Mouse (Mus musculus): ENCODE data around the gene Rab3a. TPM values are rescaled to one million over a fixed set of nuclear protein-coding genes. Genes with fewer than 3 reads are reported as not detected.

Gene Rab3a
- polyA plus RNA-seq, 1 experiment: 24.6 TPM

GRCm38 (mm10) chr8:70738211-70738610 is 16.3 kb upstream of the Rab3a start:
- no peak for DNase-seq (ENCODE audit: low read depth, low spot score)
- WGBS: 59% methylated on average over 3 of the region's 3 CpGs

- DNase-seq (ENCODE audit: low read depth, low spot score): no peak
- WGBS: 54% methylated on average over 5 of the region's 5 CpGs
These were observed 12.8 kb upstream of the Rab3a start for GRCm38 (mm10) chr8:70741661-70742060.

GRCm38 (mm10) chr8:70742176-70742575 is 12.3 kb upstream of the Rab3a start:
- 68% methylated on average over 11 of the region's 11 CpGs for WGBS
- DNase-seq (ENCODE audit: low read depth, low spot score): no peak

GRCm38 (mm10) chr8:70742981-70743655 is 11.4 kb upstream of the Rab3a start:
- WGBS: 15% methylated on average over 38 of the region's 38 CpGs

GRCm38 (mm10) chr8:70743656-70744590 is 10.6 kb upstream of the Rab3a start:
- DNase-seq (ENCODE audit: low read depth, low spot score): no peak

More at GRCm38 (mm10) chr8:70742981-70743655, 11.4 kb upstream of the Rab3a start:
- DNase-seq (ENCODE audit: low read depth, low spot score): no peak

GRCm38 (mm10) chr8:70744806-70745205 is 9.7 kb upstream of the Rab3a start:
- 36% methylated on average over 11 of the region's 11 CpGs for WGBS
- no peak for DNase-seq (ENCODE audit: low read depth, low spot score)

More at GRCm38 (mm10) chr8:70743656-70744590, 10.6 kb upstream of the Rab3a start:
- 9% methylated on average over 48 of the region's 48 CpGs for WGBS

- WGBS: 63% methylated on average over 19 of the region's 19 CpGs
These were observed 8.7 kb upstream of the Rab3a start for GRCm38 (mm10) chr8:70745691-70746220.

GRCm38 (mm10) chr8:70746676-70747075 is 7.8 kb upstream of the Rab3a start:
- 42% methylated on average over 9 of the region's 9 CpGs for WGBS
- no peak for DNase-seq (ENCODE audit: low read depth, low spot score)

More at GRCm38 (mm10) chr8:70745691-70746220, 8.7 kb upstream of the Rab3a start:
- no peak for DNase-seq (ENCODE audit: low read depth, low spot score)

GRCm38 (mm10) chr8:70747211-70747890 is 7.1 kb upstream of the Rab3a start:
- WGBS: 85% methylated on average over 18 of the region's 18 CpGs
- no peak for DNase-seq (ENCODE audit: low read depth, low spot score)

GRCm38 (mm10) chr8:70748246-70749096 is 6.0 kb upstream of the Rab3a start:
- no peak for DNase-seq (ENCODE audit: low read depth, low spot score)
- 86% methylated on average over 23 of the region's 23 CpGs for WGBS

GRCm38 (mm10) chr8:70749097-70749674 is 5.3 kb upstream of the Rab3a start:
- 82% methylated on average over 19 of the region's 19 CpGs for WGBS
- DNase-seq (ENCODE audit: low read depth, low spot score): no peak

- WGBS: 79% methylated on average over 13 of the region's 13 CpGs
- no peak for DNase-seq (ENCODE audit: low read depth, low spot score)
These were observed 4.3 kb upstream of the Rab3a start for GRCm38 (mm10) chr8:70750128-70750680.

- 14% methylated on average over 11 of the region's 11 CpGs for WGBS
- no peak for DNase-seq (ENCODE audit: low read depth, low spot score)
These were observed 2.3 kb upstream of the Rab3a start for GRCm38 (mm10) chr8:70752000-70752764.

- 5% methylated on average over 21 of the region's 21 CpGs for WGBS
- no peak for DNase-seq (ENCODE audit: low read depth, low spot score)
These were observed 1.3 kb upstream of the Rab3a start for GRCm38 (mm10) chr8:70753151-70753550.

- no peak for DNase-seq (ENCODE audit: low read depth, low spot score)
- WGBS: 6% methylated on average over 50 of the region's 50 CpGs
These were observed 587 bp downstream of the Rab3a start for GRCm38 (mm10) chr8:70754871-70755660.

- no peak for DNase-seq (ENCODE audit: low read depth, low spot score)
- WGBS: 79% methylated on average over 24 of the region's 24 CpGs
These were observed 1.4 kb downstream of the Rab3a start for GRCm38 (mm10) chr8:70755661-70756475.
